Comparison of ENCODE assay signal across 21 mouse cellular contexts in genomic region chr1:14512481-14513285, GRCm38 (mm10).
DNase-seq lines count a peak whose midpoint lies in the region; ATAC-seq lines count a peak whose summit lies in the region.
"Had no signal": no experiment of that assay in that cellular context is flagged by ENCODE, and none has a peak within 500 bp of the region (broad histone marks: within the 10 kb centered on the region; RNA-seq: fewer than 3 reads in every experiment).

No protein-coding gene starts in this region.

- no peaks in the 10 kb centered on the region for H3K4me1 ChIP-seq in forebrain, embryonic 14.5 days (ENCODE audit: control insufficient read depth, insufficient read depth, low read length)
- H3K4me1 ChIP-seq in forebrain, embryonic 15.5 days = peaks cover 5% of the 10 kb centered on the region; the same call in 1 of the 2 replicates
- H3K4me1 ChIP-seq in embryonic facial prominence, embryonic 13.5 days = peaks cover 28% of the 10 kb centered on the region
- H3K4me1 ChIP-seq: heart, embryonic 13.5 days; hindbrain, embryonic 15.5 days; kidney, embryonic 15.5 days had no signal

- H3K9me3 ChIP-seq in forebrain, embryonic 14.5 days (replicated peaks; ENCODE audit: control insufficient read depth, low read length) = no peaks in the 10 kb centered on the region
- no peaks in the 10 kb centered on the region for H3K9me3 ChIP-seq in forebrain, embryonic 15.5 days
- no peaks in the 10 kb centered on the region for H3K9me3 ChIP-seq in embryonic facial prominence, embryonic 13.5 days
- H3K9me3 ChIP-seq: heart, embryonic 13.5 days; hindbrain, embryonic 15.5 days; kidney, embryonic 15.5 days had no signal

- DNase-seq in forebrain, embryonic 14.5 days (ENCODE audit: low spot score) = peak; percentile 16
- DNase-seq in embryo, embryonic 11 days = peak; percentile 46
- peak; percentile 67 for DNase-seq in fibroblast of lung, adult 2 months (ENCODE audit: low read depth)
- no peak for DNase-seq in cerebellum, adult 9-10 months
- DNase-seq in lung, postnatal 4 days = no peak
- DNase-seq in retina, embryonic 14.5 days (ENCODE audit: low spot score) = no peak
- DNase-seq: adrenal gland, postnatal 14 days; cerebellum, adult 2 months; cerebellum, postnatal 14 days; gastrocnemius, adult 2 months; gastrocnemius, postnatal 25 days; heart, adult 11 months; heart, postnatal 36 days; kidney, adult 2 months had no signal

- no peak for ATAC-seq in forebrain, embryonic 14.5 days
- no peak for ATAC-seq in forebrain, embryonic 15.5 days (replicated peaks)
- ATAC-seq in embryonic facial prominence, embryonic 13.5 days (ENCODE audit: insufficient number of reproducible peaks, insufficient read depth, low FRiP score, low TSS enrichment, low read depth) = peak; percentile 86
- ATAC-seq: intestine, embryonic 16.5 days had no signal

- no peaks in the 10 kb centered on the region for H3K36me3 ChIP-seq in forebrain, embryonic 14.5 days (ENCODE audit: control insufficient read depth, insufficient read depth, low read length)
- no peaks in the 10 kb centered on the region for H3K36me3 ChIP-seq in forebrain, embryonic 15.5 days
- H3K36me3 ChIP-seq in embryonic facial prominence, embryonic 13.5 days = no peaks in the 10 kb centered on the region
- H3K36me3 ChIP-seq: forebrain, embryonic 12.5 days; heart, embryonic 13.5 days; hindbrain, embryonic 15.5 days; kidney, embryonic 15.5 days had no signal

- 45% methylated on average over 9 of the region's 9 CpGs for WGBS in forebrain, embryonic 14.5 days
- WGBS in forebrain, embryonic 15.5 days = 44% methylated on average over 9 of the region's 9 CpGs
- 20% methylated on average over 9 of the region's 9 CpGs for WGBS in embryonic facial prominence, embryonic 13.5 days

- H3K4me2 ChIP-seq in forebrain, embryonic 14.5 days (ENCODE audit: low read length) = no peak overlapping the region
- no peak overlapping the region for H3K4me2 ChIP-seq in forebrain, embryonic 15.5 days (replicated peaks)
- no peak overlapping the region for H3K4me2 ChIP-seq in embryonic facial prominence, embryonic 13.5 days
- H3K4me2 ChIP-seq: forebrain, embryonic 12.5 days; heart, embryonic 13.5 days; hindbrain, embryonic 15.5 days; kidney, embryonic 15.5 days had no signal

- no peak overlapping the region for H3K27ac ChIP-seq in forebrain, embryonic 14.5 days (ENCODE audit: low read depth, low read length)
- H3K27ac ChIP-seq in forebrain, embryonic 15.5 days (replicated peaks) = no peak overlapping the region
- peak overlapping the region; percentile 35; the same call in 1 of the 2 replicates for H3K27ac ChIP-seq in embryonic facial prominence, embryonic 13.5 days
- H3K27ac ChIP-seq: forebrain, embryonic 12.5 days; gastrocnemius, adult 2 months; heart, embryonic 13.5 days; hindbrain, embryonic 15.5 days; kidney, embryonic 15.5 days had no signal

- H3K9ac ChIP-seq in forebrain, embryonic 14.5 days (ENCODE audit: low read length) = no peak overlapping the region
- no peak overlapping the region for H3K9ac ChIP-seq in forebrain, embryonic 15.5 days (replicated peaks)
- no peak overlapping the region for H3K9ac ChIP-seq in embryonic facial prominence, embryonic 13.5 days
- H3K9ac ChIP-seq: forebrain, embryonic 12.5 days; heart, embryonic 13.5 days; hindbrain, embryonic 15.5 days; kidney, embryonic 15.5 days had no signal

- no peak overlapping the region for H3K4me3 ChIP-seq in forebrain, embryonic 14.5 days (ENCODE audit: low read depth, low read length)
- H3K4me3 ChIP-seq in forebrain, embryonic 15.5 days = no peak overlapping the region
- H3K4me3 ChIP-seq in embryonic facial prominence, embryonic 13.5 days = no peak overlapping the region
- H3K4me3 ChIP-seq: forebrain, embryonic 12.5 days; gastrocnemius, adult 2 months; heart, embryonic 13.5 days; hindbrain, embryonic 15.5 days; kidney, embryonic 15.5 days had no signal

- peaks cover 10% of the 10 kb centered on the region for H3K27me3 ChIP-seq in forebrain, embryonic 14.5 days (replicated peaks; ENCODE audit: control insufficient read depth, insufficient read depth, low read length)
- peaks cover 12% of the 10 kb centered on the region for H3K27me3 ChIP-seq in forebrain, embryonic 15.5 days
- peaks cover 7% of the 10 kb centered on the region; the same call in 1 of the 2 replicates for H3K27me3 ChIP-seq in embryonic facial prominence, embryonic 13.5 days

Comparison
In these comparisons a context has a peak if more than half of its experiments do, and no peak if none do; other contexts are left out.
1. DNase-seq: peak in forebrain, embryonic 14.5 days (single experiment), embryo, embryonic 11 days (single experiment) and fibroblast of lung, adult 2 months (single experiment); none in cerebellum, adult 9-10 months (single experiment), lung, postnatal 4 days (0 of 2) and retina, embryonic 14.5 days (single experiment).